Mouse (Mus musculus): ENCODE measurements around the gene Fgr. TPM values are rescaled to one million over a fixed set of nuclear protein-coding genes. Genes with fewer than 3 reads are reported as not detected.
A peak's percentile ranks its signal among the peaks of the same experiment; 100 is the strongest.
"Not testable (repeated sequence)": the region's sequence is repeated elsewhere in the genome, so short reads cannot be mapped to it uniquely, and the experiment has no call there.

Gene Fgr
- polyA plus RNA-seq (2014; fragmentation: Nextera tagmentation; extraction: Ambion mirVana), result 0.08 and 0.20 TPM in 2 replicates

- H3K4me1 ChIP-seq (ENCODE audit: control insufficient read depth, insufficient read depth, low read length), result no peaks in the 10 kb centered on the region; the same call in 1 of the 2 replicates
- no peaks in the 10 kb centered on the region for H3K36me3 ChIP-seq (replicated peaks; ENCODE audit: control insufficient read depth, insufficient read depth, low read depth, low read length)
- ATAC-seq (replicated peaks; ENCODE audit: insufficient number of reproducible peaks, low FRiP score, low TSS enrichment, low read depth), result no peak
- H3K9me3 ChIP-seq (replicated peaks; ENCODE audit: control insufficient read depth, low read length), result no peaks in the 10 kb centered on the region
- no peak within 1 kb of the TSS for H3K27ac ChIP-seq (replicated peaks; ENCODE audit: low read depth, low read length)
- peak within 1 kb of the TSS; percentile 17 for H3K4me3 ChIP-seq (ENCODE audit: low read depth, low read length)
- peak within 1 kb of the TSS; percentile 41 for H3K9ac ChIP-seq (replicated peaks; ENCODE audit: low read length)
- no peak for DNase-seq (ENCODE audit: low spot score)
- peaks cover 7% of the 10 kb centered on the region for H3K27me3 ChIP-seq (ENCODE audit: control insufficient read depth, insufficient read depth, low read length)
- peak within 1 kb of the TSS; percentile 40 for H3K4me2 ChIP-seq (ENCODE audit: low read depth, low read length)
- 4% methylated on average over 21 of the region's 21 CpGs for WGBS
Measured at GRCm38 (mm10) chr4:132973814-132974398, at the start of gene Fgr. Gene Fgr (plus strand): TSS chr4:132974095.

- not testable (repeated sequence) for H3K9ac ChIP-seq (replicated peaks; ENCODE audit: low read length); H3K27ac ChIP-seq (replicated peaks; ENCODE audit: low read depth, low read length); H3K36me3 ChIP-seq (replicated peaks; ENCODE audit: control insufficient read depth, insufficient read depth, low read depth, low read length); DNase-seq (ENCODE audit: low spot score); H3K4me1 ChIP-seq (ENCODE audit: control insufficient read depth, insufficient read depth, low read length); H3K4me3 ChIP-seq (ENCODE audit: low read depth, low read length); H3K9me3 ChIP-seq (replicated peaks; ENCODE audit: control insufficient read depth, low read length); H3K4me2 ChIP-seq (ENCODE audit: low read depth, low read length); H3K27me3 ChIP-seq (ENCODE audit: control insufficient read depth, insufficient read depth, low read length); ATAC-seq (replicated peaks; ENCODE audit: insufficient number of reproducible peaks, low FRiP score, low TSS enrichment, low read depth)
- WGBS, result 63% methylated on average over 2 of the region's 2 CpGs
Measured at GRCm38 (mm10) chr4:132926520-132926919, 47.4 kb upstream of the Fgr start.

- Histone ChIP-seq H3K4me1 (ENCODE audit: control insufficient read depth, insufficient read depth, low read length) (no peaks in the 10 kb centered on the region; the same call in 1 of the 2 replicates), H3K4me2 (ENCODE audit: low read depth, low read length) (no peak overlapping the region), H3K27me3 (ENCODE audit: control insufficient read depth, insufficient read depth, low read length) (no peaks in the 10 kb centered on the region), H3K9ac (replicated peaks; ENCODE audit: low read length) (no peak overlapping the region), H3K27ac (replicated peaks; ENCODE audit: low read depth, low read length) (no peak overlapping the region), H3K36me3 (replicated peaks; ENCODE audit: control insufficient read depth, insufficient read depth, low read depth, low read length) (no peaks in the 10 kb centered on the region), H3K9me3 (replicated peaks; ENCODE audit: control insufficient read depth, low read length) (no peaks in the 10 kb centered on the region), H3K4me3 (ENCODE audit: low read depth, low read length) (no peak overlapping the region)
- no peak for ATAC-seq (replicated peaks; ENCODE audit: insufficient number of reproducible peaks, low FRiP score, low TSS enrichment, low read depth)
- peak; percentile 82 for DNase-seq (ENCODE audit: low spot score)
- WGBS, result 8% methylated on average over 8 of the region's 8 CpGs
Measured at GRCm38 (mm10) chr4:132930784-132931183, 43.1 kb upstream of the Fgr start.

GRCm38 (mm10) chr4:132932752-132933404 is 41.0 kb upstream of the Fgr start:
- no peaks in the 10 kb centered on the region; the same call in 1 of the 2 replicates for H3K4me1 ChIP-seq (ENCODE audit: control insufficient read depth, insufficient read depth, low read length)
- no peaks in the 10 kb centered on the region for H3K27me3 ChIP-seq (ENCODE audit: control insufficient read depth, insufficient read depth, low read length)
- no peaks in the 10 kb centered on the region for H3K9me3 ChIP-seq (replicated peaks; ENCODE audit: control insufficient read depth, low read length)
- DNase-seq (ENCODE audit: low spot score) (no peak), ATAC-seq (replicated peaks; ENCODE audit: insufficient number of reproducible peaks, low FRiP score, low TSS enrichment, low read depth) (no peak)
- H3K27ac ChIP-seq (replicated peaks; ENCODE audit: low read depth, low read length), result no peak overlapping the region
- no peak overlapping the region for H3K4me3 ChIP-seq (ENCODE audit: low read depth, low read length)
- no peak overlapping the region for H3K9ac ChIP-seq (replicated peaks; ENCODE audit: low read length)
- H3K36me3 ChIP-seq (replicated peaks; ENCODE audit: control insufficient read depth, insufficient read depth, low read depth, low read length), result no peaks in the 10 kb centered on the region
- H3K4me2 ChIP-seq (ENCODE audit: low read depth, low read length), result no peak overlapping the region
- WGBS, result 84% methylated on average over 4 of the region's 4 CpGs

GRCm38 (mm10) chr4:132934639-132935038 is 39.3 kb upstream of the Fgr start:
- Histone ChIP-seq H3K9ac (replicated peaks; ENCODE audit: low read length) (peak overlapping the region; percentile 6; the same call in 1 of the 2 replicates), H3K27me3 (ENCODE audit: control insufficient read depth, insufficient read depth, low read length) (no peaks in the 10 kb centered on the region), H3K36me3 (replicated peaks; ENCODE audit: control insufficient read depth, insufficient read depth, low read depth, low read length) (no peaks in the 10 kb centered on the region), H3K4me3 (ENCODE audit: low read depth, low read length) (no peak overlapping the region), H3K4me1 (ENCODE audit: control insufficient read depth, insufficient read depth, low read length) (no peaks in the 10 kb centered on the region; the same call in 1 of the 2 replicates), H3K27ac (replicated peaks; ENCODE audit: low read depth, low read length) (no peak overlapping the region), H3K9me3 (replicated peaks; ENCODE audit: control insufficient read depth, low read length) (no peaks in the 10 kb centered on the region), H3K4me2 (ENCODE audit: low read depth, low read length) (no peak overlapping the region)
- 32% methylated on average over 7 of the region's 7 CpGs for WGBS
- no peak for ATAC-seq (replicated peaks; ENCODE audit: insufficient number of reproducible peaks, low FRiP score, low TSS enrichment, low read depth)
- DNase-seq (ENCODE audit: low spot score), result no peak

GRCm38 (mm10) chr4:132938181-132938941 is 35.5 kb upstream of the Fgr start:
- 29% methylated on average over 12 of the region's 12 CpGs for WGBS
- ATAC-seq (replicated peaks; ENCODE audit: insufficient number of reproducible peaks, low FRiP score, low TSS enrichment, low read depth), result peak; percentile 60; the same call in 1 of the 2 replicates
- peak; percentile 68 for DNase-seq (ENCODE audit: low spot score)
- Histone ChIP-seq H3K9ac (replicated peaks; ENCODE audit: low read length) (peak overlapping the region; percentile 37), H3K9me3 (replicated peaks; ENCODE audit: control insufficient read depth, low read length) (no peaks in the 10 kb centered on the region), H3K27me3 (ENCODE audit: control insufficient read depth, insufficient read depth, low read length) (no peaks in the 10 kb centered on the region; the same call in 1 of the 2 replicates), H3K4me3 (ENCODE audit: low read depth, low read length) (no peak overlapping the region), H3K4me2 (ENCODE audit: low read depth, low read length) (peak overlapping the region; percentile 25; the same call in 1 of the 2 replicates), H3K4me1 (ENCODE audit: control insufficient read depth, insufficient read depth, low read length) (no peaks in the 10 kb centered on the region; the same call in 1 of the 2 replicates), H3K36me3 (replicated peaks; ENCODE audit: control insufficient read depth, insufficient read depth, low read depth, low read length) (no peaks in the 10 kb centered on the region), H3K27ac (replicated peaks; ENCODE audit: low read depth, low read length) (peak overlapping the region; percentile 75)

GRCm38 (mm10) chr4:132939421-132940127 is 34.3 kb upstream of the Fgr start:
- no peak overlapping the region for H3K4me2 ChIP-seq (ENCODE audit: low read depth, low read length)
- H3K4me3 ChIP-seq (ENCODE audit: low read depth, low read length), result no peak overlapping the region
- no peaks in the 10 kb centered on the region for H3K36me3 ChIP-seq (replicated peaks; ENCODE audit: control insufficient read depth, insufficient read depth, low read depth, low read length)
- ATAC-seq (replicated peaks; ENCODE audit: insufficient number of reproducible peaks, low FRiP score, low TSS enrichment, low read depth) (no peak), DNase-seq (ENCODE audit: low spot score) (peak; percentile 86)
- H3K27me3 ChIP-seq (ENCODE audit: control insufficient read depth, insufficient read depth, low read length), result no peaks in the 10 kb centered on the region; the same call in 1 of the 2 replicates
- no peak overlapping the region for H3K9ac ChIP-seq (replicated peaks; ENCODE audit: low read length)
- H3K27ac ChIP-seq (replicated peaks; ENCODE audit: low read depth, low read length), result no peak overlapping the region
- no peaks in the 10 kb centered on the region for H3K4me1 ChIP-seq (ENCODE audit: control insufficient read depth, insufficient read depth, low read length)
- WGBS, result 27% methylated on average over 22 of the region's 22 CpGs
- H3K9me3 ChIP-seq (replicated peaks; ENCODE audit: control insufficient read depth, low read length), result no peaks in the 10 kb centered on the region

Measured in embryonic facial prominence, embryonic 11.5 days (tissue).